Mouse (Mus musculus): ENCODE results near the gene Def8. TPM values are rescaled to one million over a fixed set of nuclear protein-coding genes. Genes with fewer than 3 reads are reported as not detected.
"Not testable (repeated sequence)": the region's sequence is repeated elsewhere in the genome, so short reads cannot be mapped to it uniquely, and the experiment has no call there.

The Def8 gene
- polyA plus RNA-seq, 1 experiment from 2014 or later: 46.3 TPM

DNA sequence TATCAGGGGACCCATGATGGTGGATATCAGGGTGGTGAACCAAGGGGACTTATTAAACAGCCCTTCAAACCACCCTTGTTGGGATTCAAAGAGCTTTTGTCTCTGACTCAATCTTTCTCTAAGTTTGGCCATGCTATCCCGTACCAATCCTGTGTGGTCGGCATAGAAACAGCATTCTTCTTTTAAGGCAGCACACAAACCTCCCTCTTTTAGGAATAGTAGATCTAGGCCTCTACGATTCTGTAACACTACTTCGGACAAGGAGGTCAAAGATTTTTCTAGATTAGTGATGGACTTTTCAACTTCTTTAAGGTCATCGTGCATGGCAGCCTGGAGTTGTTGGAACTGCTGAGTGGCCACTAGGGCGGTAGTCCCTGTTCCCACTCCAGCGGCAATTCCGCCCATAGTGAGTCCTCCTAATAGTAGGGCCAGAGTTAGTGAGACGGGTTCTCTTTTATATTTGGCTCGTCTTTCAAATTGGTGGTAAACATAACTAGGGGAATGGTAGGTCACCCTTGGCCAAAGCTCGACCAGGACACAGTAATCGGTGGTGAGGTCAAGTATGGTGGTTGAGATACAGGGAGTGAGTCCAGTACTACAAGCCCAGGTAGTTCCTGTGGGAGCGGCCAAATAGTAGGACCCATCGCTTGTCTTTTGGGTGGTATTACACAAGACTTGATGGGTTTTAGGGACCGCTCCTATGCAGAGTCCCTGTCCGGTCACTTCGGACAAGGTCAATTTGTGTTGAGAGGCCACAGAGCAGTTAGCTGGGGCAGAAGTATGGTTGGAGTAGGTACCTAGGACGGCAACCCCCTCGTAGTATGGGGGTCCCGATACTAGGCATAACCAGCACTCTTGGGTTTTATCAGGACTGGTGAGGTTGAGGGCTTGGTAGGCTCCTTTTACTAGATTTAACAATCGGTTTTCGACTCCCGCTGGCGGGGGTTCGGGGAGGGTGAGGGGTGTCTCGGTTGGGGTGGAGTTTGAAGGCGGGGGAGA, 3.5 kb downstream of the Def8 start:
- Histone ChIP-seq H3K36me3 (ENCODE audit: control insufficient read depth, insufficient read depth, low read length) (no peaks in the 10 kb centered on the region), H3K27me3 (ENCODE audit: control insufficient read depth, insufficient read depth, low read length) (no peaks in the 10 kb centered on the region), H3K27ac (ENCODE audit: low read depth, low read length) (no peak overlapping the region), H3K4me3 (ENCODE audit: low read depth, low read length) (no peak overlapping the region), H3K4me2 (ENCODE audit: low read depth, low read length, severe bottlenecking) (no peak overlapping the region), H3K9me3 (ENCODE audit: control insufficient read depth, low read length) (peaks cover 30% of the 10 kb centered on the region), H3K4me1 (replicated peaks; ENCODE audit: control insufficient read depth, insufficient read depth, low read length) (no peaks in the 10 kb centered on the region), H3K9ac (ENCODE audit: low read length) (no peak overlapping the region)
- DNase-seq (ENCODE audit: low spot score): no peak
- ATAC-seq (replicated peaks; ENCODE audit: low FRiP score): no peak
- 95% methylated on average over 27 of the region's 27 CpGs for WGBS

DNA sequence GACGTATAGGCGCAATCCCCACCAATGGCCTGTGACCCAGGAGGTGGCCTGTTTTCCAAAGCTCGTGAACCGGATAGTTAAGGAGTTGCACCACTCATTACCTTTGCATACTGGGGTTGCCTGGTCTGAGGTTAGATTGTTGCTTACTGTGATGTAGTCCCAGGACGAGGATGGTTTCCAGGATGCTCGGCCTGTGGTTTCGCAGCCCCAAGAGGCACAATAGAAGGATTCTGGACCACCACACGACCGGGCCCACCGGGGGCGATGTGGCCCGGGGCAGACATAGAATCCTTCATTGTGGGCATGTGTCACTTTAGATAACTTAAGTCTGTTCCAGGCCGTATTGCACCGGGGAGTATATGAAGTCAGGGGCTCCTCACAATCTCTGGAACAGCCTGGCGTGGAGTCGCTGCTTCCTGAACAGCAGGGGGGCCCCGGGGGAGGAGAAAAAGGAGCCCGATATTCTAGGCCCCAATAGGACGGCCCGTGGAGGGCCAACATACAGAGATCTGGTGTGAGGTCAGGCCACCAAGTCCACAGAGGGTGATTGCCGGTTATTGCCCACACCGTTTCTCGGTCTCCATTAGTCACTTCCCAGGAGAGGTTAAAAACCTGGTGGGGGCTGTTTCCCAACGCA, 4.4 kb downstream of the Def8 start:
- 96% methylated on average over 24 of the region's 24 CpGs for WGBS
- H3K4me2 ChIP-seq (ENCODE audit: low read depth, low read length, severe bottlenecking): no peak overlapping the region
- H3K27me3 ChIP-seq (ENCODE audit: control insufficient read depth, insufficient read depth, low read length): no peaks in the 10 kb centered on the region
- no peak overlapping the region for H3K4me3 ChIP-seq (ENCODE audit: low read depth, low read length)
- H3K9me3 ChIP-seq (ENCODE audit: control insufficient read depth, low read length): peaks cover 35% of the 10 kb centered on the region
- no peak overlapping the region for H3K27ac ChIP-seq (ENCODE audit: low read depth, low read length)
- no peak overlapping the region for H3K9ac ChIP-seq (ENCODE audit: low read length)
- no peak for ATAC-seq (replicated peaks; ENCODE audit: low FRiP score)
- DNase-seq (ENCODE audit: low spot score): no peak
- no peaks in the 10 kb centered on the region for H3K36me3 ChIP-seq (ENCODE audit: control insufficient read depth, insufficient read depth, low read length)
- H3K4me1 ChIP-seq (replicated peaks; ENCODE audit: control insufficient read depth, insufficient read depth, low read length): no peaks in the 10 kb centered on the region

- WGBS: 96% methylated on average over 28 of the region's 29 CpGs
- no peaks in the 10 kb centered on the region for H3K27me3 ChIP-seq (ENCODE audit: control insufficient read depth, insufficient read depth, low read length)
- H3K9ac ChIP-seq (ENCODE audit: low read length): no peak overlapping the region
- no peak overlapping the region for H3K27ac ChIP-seq (ENCODE audit: low read depth, low read length)
- no peak overlapping the region for H3K4me3 ChIP-seq (ENCODE audit: low read depth, low read length)
- ATAC-seq (replicated peaks; ENCODE audit: low FRiP score) (no peak), DNase-seq (ENCODE audit: low spot score) (no peak)
- peaks cover 38% of the 10 kb centered on the region for H3K9me3 ChIP-seq (ENCODE audit: control insufficient read depth, low read length)
- no peak overlapping the region for H3K4me2 ChIP-seq (ENCODE audit: low read depth, low read length, severe bottlenecking)
- H3K36me3 ChIP-seq (ENCODE audit: control insufficient read depth, insufficient read depth, low read length): no peaks in the 10 kb centered on the region
- H3K4me1 ChIP-seq (replicated peaks; ENCODE audit: control insufficient read depth, insufficient read depth, low read length): no peaks in the 10 kb centered on the region
Measured at GRCm38 (mm10) chr8:123428343-123428893, 5.1 kb downstream of the Def8 start.

DNA sequence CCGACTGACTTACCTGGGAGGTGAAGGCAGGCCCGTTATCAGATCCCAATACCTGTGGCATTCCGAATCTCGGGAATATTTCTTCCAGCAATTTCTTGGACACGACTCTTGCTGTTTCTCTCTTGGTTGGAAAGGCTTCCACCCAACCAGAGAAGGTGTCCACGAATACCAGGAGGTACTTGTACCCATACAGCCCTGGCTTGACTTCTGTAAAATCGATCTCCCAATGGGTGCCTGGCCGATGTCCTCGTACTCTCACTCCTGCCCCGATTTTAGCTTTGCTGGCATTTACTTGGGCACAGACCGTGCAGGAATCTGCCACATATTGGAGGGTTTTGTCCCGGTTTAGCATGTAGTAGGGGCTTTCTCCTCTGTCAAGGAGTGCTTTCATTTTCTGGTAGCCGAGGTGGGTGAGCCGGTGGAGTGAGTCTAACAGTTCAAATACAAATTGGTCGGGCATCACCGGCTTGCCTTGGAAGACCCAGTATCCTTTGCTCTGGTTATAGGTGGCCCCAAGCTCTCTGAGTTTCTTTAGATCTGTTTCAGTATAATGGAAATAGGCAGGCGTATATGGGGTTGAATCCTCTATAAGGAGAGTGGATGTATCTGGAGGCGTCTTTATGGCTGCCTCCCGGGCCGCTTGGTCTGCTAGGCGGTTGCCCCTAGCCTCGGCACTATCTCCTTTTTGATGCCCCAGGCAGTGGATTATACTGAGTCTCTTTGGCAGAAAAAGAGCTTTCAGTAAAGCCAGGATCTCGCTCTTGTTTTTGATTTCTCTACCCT, 5.8 kb downstream of the Def8 start:
- 95% methylated on average over 23 of the region's 23 CpGs for WGBS
- no peak overlapping the region for H3K27ac ChIP-seq (ENCODE audit: low read depth, low read length)
- H3K27me3 ChIP-seq (ENCODE audit: control insufficient read depth, insufficient read depth, low read length): no peaks in the 10 kb centered on the region
- no peak for DNase-seq (ENCODE audit: low spot score)
- H3K36me3 ChIP-seq (ENCODE audit: control insufficient read depth, insufficient read depth, low read length): no peaks in the 10 kb centered on the region
- H3K4me2 ChIP-seq (ENCODE audit: low read depth, low read length, severe bottlenecking): no peak overlapping the region
- no peak overlapping the region for H3K4me3 ChIP-seq (ENCODE audit: low read depth, low read length)
- H3K9ac ChIP-seq (ENCODE audit: low read length): no peak overlapping the region
- ATAC-seq (replicated peaks; ENCODE audit: low FRiP score): no peak
- peaks cover 38% of the 10 kb centered on the region for H3K9me3 ChIP-seq (ENCODE audit: control insufficient read depth, low read length)
- H3K4me1 ChIP-seq (replicated peaks; ENCODE audit: control insufficient read depth, insufficient read depth, low read length): no peaks in the 10 kb centered on the region

DNA sequence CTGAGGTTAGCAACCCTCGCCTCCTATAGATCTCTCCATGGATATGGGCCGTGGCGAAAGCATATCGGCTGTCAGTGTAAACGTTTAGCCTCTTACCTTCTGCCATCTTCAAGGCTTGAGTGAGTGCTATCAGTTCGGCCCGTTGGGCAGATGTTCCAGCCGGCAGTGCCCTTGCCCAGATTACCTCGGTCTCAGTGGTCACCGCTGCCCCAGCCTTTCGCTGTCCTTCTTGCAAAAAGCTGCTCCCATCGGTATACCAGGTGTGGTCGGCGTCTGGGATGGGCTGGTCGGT, 6.3 kb downstream of the Def8 start:
- H3K4me3 ChIP-seq (ENCODE audit: low read depth, low read length); H3K9ac ChIP-seq (ENCODE audit: low read length); ATAC-seq (replicated peaks; ENCODE audit: low FRiP score); H3K36me3 ChIP-seq (ENCODE audit: control insufficient read depth, insufficient read depth, low read length); H3K27me3 ChIP-seq (ENCODE audit: control insufficient read depth, insufficient read depth, low read length); H3K4me1 ChIP-seq (replicated peaks; ENCODE audit: control insufficient read depth, insufficient read depth, low read length); DNase-seq (ENCODE audit: low spot score); H3K4me2 ChIP-seq (ENCODE audit: low read depth, low read length, severe bottlenecking); H3K27ac ChIP-seq (ENCODE audit: low read depth, low read length): not testable (repeated sequence)
- 94% methylated on average over 15 of the region's 15 CpGs for WGBS
- H3K9me3 ChIP-seq (ENCODE audit: control insufficient read depth, low read length): peaks cover 38% of the 10 kb centered on the region

GRCm38 (mm10) chr8:123430936-123431335, 7.6 kb downstream of the Def8 start:
- H3K4me2 ChIP-seq (ENCODE audit: low read depth, low read length, severe bottlenecking); ATAC-seq (replicated peaks; ENCODE audit: low FRiP score); H3K27ac ChIP-seq (ENCODE audit: low read depth, low read length); DNase-seq (ENCODE audit: low spot score); H3K36me3 ChIP-seq (ENCODE audit: control insufficient read depth, insufficient read depth, low read length); H3K4me1 ChIP-seq (replicated peaks; ENCODE audit: control insufficient read depth, insufficient read depth, low read length); H3K27me3 ChIP-seq (ENCODE audit: control insufficient read depth, insufficient read depth, low read length); H3K9ac ChIP-seq (ENCODE audit: low read length); H3K4me3 ChIP-seq (ENCODE audit: low read depth, low read length): not testable (repeated sequence)
- peaks cover 38% of the 10 kb centered on the region for H3K9me3 ChIP-seq (ENCODE audit: control insufficient read depth, low read length)
- WGBS: 86% methylated on average over 8 of the region's 8 CpGs

DNA sequence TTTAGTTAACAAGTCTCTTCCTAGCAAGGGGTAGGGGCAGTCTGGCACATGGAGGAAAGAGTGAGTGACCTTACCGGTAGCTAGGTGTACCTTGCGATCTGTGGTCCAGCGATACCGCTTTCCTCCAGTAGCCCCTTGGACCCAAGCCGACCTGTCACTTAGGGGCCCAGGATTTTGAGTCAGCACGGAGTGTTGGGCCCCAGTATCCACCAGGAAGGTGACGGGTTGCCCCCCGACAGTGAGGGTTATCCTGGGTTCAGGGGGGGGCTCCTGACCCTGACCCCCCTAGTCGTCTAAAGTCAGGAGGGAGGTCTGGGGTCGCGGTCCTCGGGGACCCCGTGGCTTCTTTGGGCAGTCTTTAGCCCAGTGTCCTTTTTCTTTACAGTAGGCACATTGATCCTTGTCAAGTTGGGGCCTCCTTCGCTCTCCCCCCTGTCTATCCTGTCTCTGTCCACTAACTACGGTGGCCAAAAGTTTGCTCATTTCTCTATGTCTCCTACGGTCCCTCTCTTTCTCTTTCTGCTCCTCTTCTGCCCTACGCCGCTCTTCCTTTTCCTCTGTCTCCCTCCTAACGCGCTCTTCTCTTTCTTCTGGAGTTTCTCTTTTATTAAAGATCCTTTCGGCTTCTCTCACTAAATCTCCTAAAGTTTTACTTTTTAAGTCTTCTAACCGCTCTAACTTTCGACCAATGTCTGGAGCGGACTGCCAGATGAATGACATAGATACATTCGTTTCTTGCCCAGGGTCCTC, 8.5 kb downstream of the Def8 start:
- no peaks in the 10 kb centered on the region for H3K27me3 ChIP-seq (ENCODE audit: control insufficient read depth, insufficient read depth, low read length)
- no peaks in the 10 kb centered on the region for H3K4me1 ChIP-seq (replicated peaks; ENCODE audit: control insufficient read depth, insufficient read depth, low read length)
- no peaks in the 10 kb centered on the region for H3K36me3 ChIP-seq (ENCODE audit: control insufficient read depth, insufficient read depth, low read length)
- ATAC-seq (replicated peaks; ENCODE audit: low FRiP score) (no peak), DNase-seq (ENCODE audit: low spot score) (no peak)
- no peak overlapping the region for H3K4me2 ChIP-seq (ENCODE audit: low read depth, low read length, severe bottlenecking)
- 93% methylated on average over 25 of the region's 25 CpGs for WGBS
- H3K9ac ChIP-seq (ENCODE audit: low read length): no peak overlapping the region
- peaks cover 36% of the 10 kb centered on the region for H3K9me3 ChIP-seq (ENCODE audit: control insufficient read depth, low read length)
- no peak overlapping the region for H3K4me3 ChIP-seq (ENCODE audit: low read depth, low read length)
- no peak overlapping the region for H3K27ac ChIP-seq (ENCODE audit: low read depth, low read length)

GRCm38 (mm10) chr8:123432381-123432780, 9.1 kb downstream of the Def8 start:
- Histone ChIP-seq H3K9ac (ENCODE audit: low read length) (no peak overlapping the region), H3K27ac (ENCODE audit: low read depth, low read length) (no peak overlapping the region), H3K4me3 (ENCODE audit: low read depth, low read length) (no peak overlapping the region), H3K36me3 (ENCODE audit: control insufficient read depth, insufficient read depth, low read length) (no peaks in the 10 kb centered on the region), H3K4me2 (ENCODE audit: low read depth, low read length, severe bottlenecking) (no peak overlapping the region), H3K9me3 (ENCODE audit: control insufficient read depth, low read length) (peaks cover 35% of the 10 kb centered on the region), H3K4me1 (replicated peaks; ENCODE audit: control insufficient read depth, insufficient read depth, low read length) (no peaks in the 10 kb centered on the region), H3K27me3 (ENCODE audit: control insufficient read depth, insufficient read depth, low read length) (no peaks in the 10 kb centered on the region)
- DNase-seq (ENCODE audit: low spot score) (no peak), ATAC-seq (replicated peaks; ENCODE audit: low FRiP score) (no peak)
- 92% methylated on average over 16 of the region's 16 CpGs for WGBS
